Mouse (Mus musculus) B cell, adult 67 days (primary cell): ENCODE results near the gene Olfr173. TPM values are rescaled to one million over a fixed set of nuclear protein-coding genes. Genes with fewer than 3 reads are reported as not detected.

Source experiments
- total RNA-seq, 2 experiments: library from RNA; stranded (reverse); gene quantifications; 4 replicates each; pipeline ENCODE4 v1.2.4; 2023

Olfr173 gene
- not detected for total RNA-seq

GRCm38 (mm10) chr16:58800168-58800567, at the start of gene Olfr173:
Gene Olfr173 (minus strand): TSS chr16:58800268.

DNA sequence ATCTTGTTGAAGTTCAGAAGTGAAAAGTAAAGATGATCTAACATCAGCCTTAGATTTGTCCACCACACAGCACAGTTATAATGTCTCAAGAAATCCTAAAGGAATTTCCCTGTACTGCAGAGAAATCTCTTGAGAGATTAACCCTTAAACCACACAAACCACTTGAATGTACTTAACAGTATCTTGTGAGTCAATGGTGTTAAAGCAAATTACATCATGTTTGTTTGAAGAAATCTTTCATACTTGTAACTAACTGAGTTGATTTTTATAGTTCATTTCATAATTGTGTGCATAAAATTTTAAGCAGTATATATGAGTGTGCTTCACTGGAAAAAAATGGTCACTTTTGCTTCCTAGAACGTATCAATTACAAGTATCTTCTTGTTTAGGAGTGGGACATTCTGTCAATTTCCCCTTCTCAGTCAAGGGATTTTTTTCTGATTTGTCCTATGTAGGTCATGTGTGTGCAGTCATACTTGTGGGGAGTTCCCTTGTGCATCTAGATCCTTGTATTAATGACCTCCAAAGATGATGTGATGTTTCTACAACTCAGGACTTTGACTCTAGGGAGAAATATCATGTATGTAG, 26.8 kb upstream of the Olfr173 start, which contains the start of gene Olfr175-ps1:
Olfr175-ps1 (minus strand) TSS at position 51 of the 588 bp plus-strand sequence.

DNA sequence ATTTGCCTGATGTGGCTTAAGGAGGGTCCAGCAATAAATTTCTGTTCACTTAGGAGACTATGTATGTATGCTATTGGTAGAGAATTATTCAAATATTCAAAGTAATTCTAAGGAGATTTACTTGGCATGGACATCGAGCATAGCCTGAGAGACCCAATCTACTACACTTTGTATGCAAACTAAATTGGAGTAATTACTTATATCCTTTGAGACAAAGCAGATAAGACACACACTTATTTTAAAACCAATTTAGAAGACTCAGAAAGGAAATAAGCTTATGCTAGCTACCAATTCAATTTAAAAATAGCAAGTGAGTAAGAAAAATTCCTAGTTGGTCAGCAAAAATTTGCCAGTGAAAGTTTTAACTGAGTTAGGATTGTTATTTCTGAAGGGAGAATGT, 37.0 kb downstream of the Olfr173 start, which contains the start of gene Olfr172:
Olfr172 (minus strand) TSS at position 101 of the 400 bp plus-strand sequence.

Other genes starting within 250 kb of the Olfr173 start
- gene Gm813, start 183.3 kb downstream of the Olfr173 start, total RNA-seq, result not detected
- gene E330017A01Rik, start 161.5 kb downstream of the Olfr173 start, total RNA-seq, result not detected
- gene Cpox, start 130.0 kb downstream of the Olfr173 start, total RNA-seq, result 10 to 100 TPM; 12.7 to 17.6 TPM
- not detected for gene Gpr15, start 81.2 kb downstream of the Olfr173 start, total RNA-seq
- 10 to 100 TPM; 53.3 to 53.7 TPM for gene Cldnd1, start 72.4 kb downstream of the Olfr173 start, total RNA-seq
- not detected for gene Olfr172, start 37.1 kb downstream of the Olfr173 start, total RNA-seq
- not detected for gene Olfr175-ps1, start 26.5 kb upstream of the Olfr173 start, total RNA-seq
- gene Olfr177, start 74.5 kb upstream of the Olfr173 start, total RNA-seq, result not detected
- gene Olfr178, start 91.8 kb upstream of the Olfr173 start, total RNA-seq, result not detected
- not detected for gene Olfr181, start 128.5 kb upstream of the Olfr173 start, total RNA-seq
- gene Olfr180, start 129.1 kb upstream of the Olfr173 start, total RNA-seq, result not detected
- gene Olfr183, start 195.1 kb upstream of the Olfr173 start, total RNA-seq, result not detected
- not detected for gene Olfr186, start 230.0 kb upstream of the Olfr173 start, total RNA-seq
- not detected for gene Olfr187, start 239.5 kb upstream of the Olfr173 start, total RNA-seq